Mouse (Mus musculus) lung, embryonic 16.5 days (tissue): Measurements from ENCODE around the gene D030056L22Rik. TPM values are rescaled to one million over a fixed set of nuclear protein-coding genes. Genes with fewer than 3 reads are reported as not detected.

Source experiments
- polyA plus RNA-seq: library from polyadenylated mRNA; unstranded; fragments of >200 nt; fragmentation: Nextera tagmentation; extraction: Ambion mirVana; gene quantifications from 2 replicates; pipeline ENCODE4 v1.2.1, GENCODE M21; 2015

D030056L22Rik gene
- polyA plus RNA-seq, 1 experiment from 2014 or later: 29.0 TPM

Other genes with a start within 250 kb of the D030056L22Rik start
- 111 and 122 TPM in 2 replicates for gene Ostf1, start 81.4 kb upstream of the D030056L22Rik start, polyA plus RNA-seq
- 11.1 and 13.5 TPM in 2 replicates for gene Nmrk1, start 81.2 kb upstream of the D030056L22Rik start, polyA plus RNA-seq
- gene Carnmt1, start 42.4 kb upstream of the D030056L22Rik start, polyA plus RNA-seq: 21.5 and 22.0 TPM in 2 replicates
- 2.8 and 3.3 TPM in 2 replicates for gene Trpm6, start 36.8 kb downstream of the D030056L22Rik start, polyA plus RNA-seq